Mouse (Mus musculus) adrenal gland, adult 8-10 months (tissue): ENCODE data around the gene Fhdc1. TPM values are rescaled to one million over a fixed set of nuclear protein-coding genes. Genes with fewer than 3 reads are reported as not detected.

Source experiments
- DNase-seq: peaks from one replicate; pipeline ENCODE4 v3.0.0; 2022
- total RNA-seq, 4 experiments: library from RNA; stranded (reverse); gene quantifications; 2 replicates each; pipeline ENCODE4 v1.2.4; 2022

Fhdc1 gene
- total RNA-seq, 4 experiments from 2014 or later = 1.7 to 5.5 (median 3.7) TPM

DNA sequence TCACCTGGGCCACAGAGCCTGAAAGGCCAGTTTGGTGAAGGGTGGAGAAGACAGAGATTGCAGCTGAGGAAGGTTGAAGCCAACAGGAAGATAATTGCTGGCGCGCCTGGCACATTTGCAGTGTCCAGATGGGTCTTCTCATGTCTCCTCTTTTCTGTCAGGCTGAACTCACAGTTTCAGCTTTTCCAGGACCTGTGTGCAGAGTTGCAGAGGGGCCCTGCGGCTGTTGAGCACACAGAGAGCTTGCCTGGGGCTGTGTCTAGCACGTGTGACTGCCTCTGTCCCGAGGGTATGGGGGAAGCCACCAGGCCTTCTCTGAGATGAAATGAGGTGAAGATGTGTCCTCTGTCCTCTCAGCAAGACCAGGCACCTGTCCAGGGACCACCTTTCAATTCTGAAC is 49.0 kb downstream of the Fhdc1 start:
- DNase-seq = no peak

DNA sequence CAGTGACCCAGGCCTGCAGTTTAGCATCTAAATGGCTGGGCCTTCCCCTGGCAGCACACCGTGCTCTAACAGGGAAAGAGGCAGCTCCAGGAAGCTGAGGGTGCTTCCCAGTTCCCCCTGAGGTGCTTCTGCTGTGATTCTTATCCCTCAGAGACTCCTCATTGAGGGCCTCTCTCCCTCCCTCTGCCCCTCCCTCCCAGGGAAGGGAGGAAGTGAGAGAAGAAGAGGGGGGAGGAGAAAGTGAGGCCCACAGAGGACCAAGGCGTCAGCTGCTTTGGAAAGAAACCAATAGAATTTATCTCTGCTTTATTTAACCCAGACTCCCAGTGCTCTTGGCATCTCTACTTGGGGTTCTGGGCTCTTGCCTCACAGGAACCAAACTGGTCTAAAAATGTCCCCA is 50.1 kb downstream of the Fhdc1 start:
- DNase-seq = no peak

DNA sequence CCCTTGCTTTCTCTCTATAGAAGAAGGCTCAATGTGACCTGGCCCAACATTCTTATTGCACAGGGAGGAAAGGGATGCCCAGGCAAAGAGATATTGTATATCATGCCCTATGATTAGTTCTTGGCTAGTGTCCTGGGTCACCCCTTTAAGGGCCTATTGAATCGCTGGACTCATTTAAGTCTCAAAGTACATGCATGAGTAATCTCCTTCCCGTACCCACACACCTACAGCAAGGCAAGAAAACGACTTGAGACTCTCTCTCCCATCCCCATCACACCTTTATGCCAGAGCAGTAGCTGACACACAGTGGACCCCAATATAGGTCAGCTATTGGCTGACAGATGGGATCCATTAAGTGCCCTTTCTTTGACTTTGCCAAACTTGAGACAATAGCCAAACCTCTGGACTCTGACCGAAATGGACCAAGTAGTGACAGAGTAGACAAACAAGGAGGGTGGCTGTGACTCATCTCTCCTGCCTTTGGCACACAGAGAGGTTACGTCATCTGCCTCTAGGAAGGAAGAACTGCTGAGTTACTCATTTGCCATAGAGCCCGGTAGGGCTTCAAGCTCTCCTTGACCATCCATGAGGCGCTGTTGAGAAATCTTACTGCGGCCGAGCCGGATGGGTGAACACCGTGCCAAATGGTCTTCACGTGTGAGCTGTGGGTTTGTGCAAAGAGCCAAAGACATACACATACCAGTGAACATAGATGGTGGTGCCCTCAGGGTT is 51.1 kb downstream of the Fhdc1 start:
- DNase-seq = peak; percentile 82

DNA sequence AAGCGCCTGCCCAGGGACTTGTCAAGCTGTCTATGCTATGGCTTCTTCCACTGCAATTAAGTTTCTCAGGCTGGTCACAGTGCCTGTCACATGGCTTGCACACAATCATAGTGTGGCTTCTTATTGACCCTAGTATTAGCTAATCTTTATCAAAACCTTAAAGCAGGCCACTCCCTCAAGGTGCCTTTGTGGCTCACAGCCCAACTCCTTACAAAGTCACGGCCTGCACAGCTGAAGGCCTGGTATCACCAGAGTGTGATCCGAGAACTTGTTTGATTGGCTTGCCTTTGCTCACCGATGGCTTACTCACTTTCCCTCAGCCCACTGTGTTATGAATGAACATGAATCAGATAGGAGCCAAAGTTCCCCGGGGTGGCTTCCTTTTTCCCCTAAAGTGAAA is 52.5 kb downstream of the Fhdc1 start:
- DNase-seq = no peak

DNA sequence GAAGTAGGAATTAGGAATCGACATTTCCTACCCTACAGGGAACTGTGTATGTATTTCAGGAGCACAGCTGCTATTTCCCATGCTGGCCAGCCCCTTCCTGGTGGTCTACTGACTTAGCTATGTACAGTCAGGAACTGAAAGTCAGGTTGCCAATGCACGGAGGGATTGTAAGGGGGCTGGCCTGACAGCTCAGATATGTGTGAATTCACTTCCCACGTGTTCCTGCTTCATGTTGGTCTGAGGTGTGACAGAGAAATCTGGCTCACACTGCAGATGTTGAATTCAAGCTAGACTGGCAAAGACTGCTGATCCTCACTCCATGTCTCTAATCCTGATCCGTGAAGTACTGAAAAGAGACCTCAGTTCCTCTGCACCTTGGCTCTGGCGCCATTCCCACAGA is 57.9 kb downstream of the Fhdc1 start:
- DNase-seq = no peak

DNA sequence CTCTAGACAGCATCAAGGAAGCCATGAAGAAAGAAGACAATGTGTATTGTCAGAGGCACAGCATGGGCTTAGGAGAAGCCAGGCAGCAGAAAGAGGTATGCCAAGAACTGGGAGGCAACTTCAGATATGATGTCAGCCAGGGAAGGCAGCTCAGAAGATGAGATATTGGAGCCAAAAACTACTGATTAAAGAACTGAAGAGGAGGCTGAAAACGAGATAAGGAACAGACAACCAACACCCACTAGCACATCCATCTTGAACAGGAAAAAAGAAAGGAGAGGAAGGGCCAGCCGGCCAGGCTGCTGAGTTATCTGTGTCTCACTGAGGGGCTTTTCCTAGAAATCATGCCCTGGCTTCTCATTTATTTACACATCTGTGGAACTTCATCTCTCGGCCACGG is 66.4 kb downstream of the Fhdc1 start:
- DNase-seq = no peak

DNA sequence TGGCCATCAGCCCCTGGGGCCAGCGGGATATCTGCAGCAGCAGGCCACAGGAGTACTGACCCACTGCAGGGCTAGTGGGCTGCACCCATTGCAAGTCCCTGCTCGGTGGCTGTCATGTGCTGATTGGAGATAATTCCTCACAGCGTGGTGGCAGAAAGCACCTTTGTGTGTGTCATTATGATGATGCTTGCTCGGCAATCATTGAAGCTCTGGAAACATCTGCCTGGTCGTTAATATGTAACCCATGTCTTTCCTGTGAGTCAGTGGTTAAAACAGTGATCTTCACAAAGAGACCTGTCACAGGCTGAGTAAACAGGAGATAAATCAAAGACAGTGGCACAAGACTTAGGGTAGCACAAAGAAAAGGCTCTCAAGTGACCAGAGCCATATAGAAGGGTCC is 67.3 kb downstream of the Fhdc1 start:
- DNase-seq = no peak

DNA sequence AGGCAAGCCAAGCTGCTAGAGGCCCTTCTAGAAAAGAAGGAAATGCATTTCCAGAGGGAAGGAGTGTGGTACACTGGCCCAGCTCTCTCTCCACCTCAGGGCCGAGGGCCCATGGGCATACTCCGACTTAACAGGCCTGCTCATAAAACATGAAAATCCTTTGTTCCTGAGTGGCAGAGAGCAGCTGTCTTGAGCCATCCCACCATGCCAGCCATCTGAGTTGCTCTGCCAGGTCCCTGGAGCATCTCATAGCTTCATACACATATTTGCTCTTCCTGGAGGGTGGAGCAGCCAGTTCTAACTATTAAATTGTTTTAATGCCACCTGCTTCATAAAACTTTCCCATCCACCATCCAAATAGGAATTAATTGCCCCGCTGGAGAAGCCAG is 70.8 kb downstream of the Fhdc1 start:
- DNase-seq = no peak

DNA sequence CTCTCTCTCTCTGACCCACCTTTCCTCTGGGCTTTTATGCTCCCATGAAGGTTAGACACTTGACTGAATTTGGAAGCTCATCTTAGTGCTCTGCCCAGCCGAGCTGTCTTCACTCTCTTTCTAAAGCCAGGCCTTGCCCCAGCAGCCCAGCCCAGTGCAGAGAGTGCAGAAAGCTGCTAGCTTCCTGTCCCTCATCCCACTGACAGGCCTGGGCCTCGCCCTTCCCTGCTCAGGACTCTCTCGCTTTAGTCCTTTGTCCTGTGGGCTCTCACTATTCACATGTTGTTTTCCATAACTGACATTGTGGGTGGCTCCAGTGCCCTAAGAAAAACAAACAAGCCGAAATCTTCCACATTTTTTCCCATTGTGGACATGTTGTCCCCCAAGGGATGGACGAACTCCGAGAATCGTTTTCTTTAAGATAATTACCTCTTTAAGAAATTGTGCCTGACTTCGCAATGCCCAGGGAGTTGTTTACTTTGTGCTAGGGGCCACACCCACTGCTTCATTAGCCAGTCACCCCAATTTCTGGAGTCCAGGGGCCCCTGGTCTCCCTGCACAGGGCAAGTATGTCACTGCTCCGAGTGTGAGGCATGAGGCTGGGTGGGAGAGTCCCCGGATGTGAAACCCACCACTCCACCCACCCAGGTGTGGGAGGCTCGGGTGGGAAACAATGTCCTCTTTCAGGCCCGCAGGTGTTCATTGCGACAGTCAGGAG is 71.3 kb downstream of the Fhdc1 start:
- DNase-seq = no peak

DNA sequence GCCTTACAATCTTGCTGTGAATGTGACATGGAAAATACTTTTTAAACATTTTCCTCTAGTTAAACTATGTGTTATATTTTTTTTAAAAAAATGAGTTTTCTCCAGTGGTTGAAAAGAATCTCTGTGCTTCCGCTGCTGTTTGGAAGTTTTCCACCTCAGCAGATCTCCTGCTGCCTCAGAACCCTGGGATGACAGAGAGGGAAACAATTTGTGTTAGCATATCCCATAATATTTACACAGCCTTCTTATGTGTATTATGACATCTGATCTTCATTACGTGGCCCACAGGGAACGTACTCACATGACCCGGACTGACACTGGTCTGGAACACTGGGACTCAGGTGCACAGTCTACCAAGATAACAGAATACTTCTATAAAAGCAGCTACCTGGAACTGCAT is 74.7 kb downstream of the Fhdc1 start:
- no peak for DNase-seq

DNA sequence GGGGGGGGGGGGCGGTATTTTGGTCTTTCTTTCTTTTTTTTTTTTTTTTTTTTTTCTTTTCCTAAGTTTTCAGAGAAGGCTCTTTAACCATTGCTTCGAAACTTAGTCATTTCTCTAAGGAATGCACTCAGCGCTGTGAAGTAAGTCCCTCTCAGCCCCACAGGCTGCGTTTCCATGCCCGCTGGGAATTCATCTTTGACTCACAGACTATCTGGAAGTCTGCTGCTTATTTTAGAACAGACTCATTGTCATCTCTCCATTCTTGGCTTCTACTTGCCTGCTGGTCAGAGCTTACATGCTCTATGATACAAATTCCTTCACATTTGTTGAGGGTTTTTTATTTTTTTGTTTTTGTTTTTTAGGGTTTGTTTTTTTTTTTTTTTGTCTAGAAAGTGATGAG is 76.8 kb downstream of the Fhdc1 start:
- no peak for DNase-seq

DNA sequence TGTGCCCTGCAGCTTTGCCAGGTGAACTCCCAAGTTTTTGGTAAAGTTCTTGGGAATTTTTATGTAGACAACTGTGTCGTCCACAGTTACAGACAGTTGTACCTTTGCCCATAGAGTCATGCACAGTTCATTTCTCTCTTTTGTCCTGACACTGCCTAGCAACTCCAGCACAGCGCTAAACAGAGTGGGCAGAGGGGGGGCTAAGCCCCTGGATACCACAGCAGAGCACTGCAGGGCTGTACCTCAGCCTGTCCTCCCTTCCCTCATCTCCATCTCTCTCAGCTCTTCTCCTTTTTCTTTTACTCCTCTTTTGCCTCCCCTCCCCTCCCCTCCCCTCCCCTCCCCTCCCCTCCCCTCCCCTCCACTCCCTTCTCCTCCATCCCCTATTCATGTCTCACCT is 77.5 kb downstream of the Fhdc1 start:
- DNase-seq = no peak

DNA sequence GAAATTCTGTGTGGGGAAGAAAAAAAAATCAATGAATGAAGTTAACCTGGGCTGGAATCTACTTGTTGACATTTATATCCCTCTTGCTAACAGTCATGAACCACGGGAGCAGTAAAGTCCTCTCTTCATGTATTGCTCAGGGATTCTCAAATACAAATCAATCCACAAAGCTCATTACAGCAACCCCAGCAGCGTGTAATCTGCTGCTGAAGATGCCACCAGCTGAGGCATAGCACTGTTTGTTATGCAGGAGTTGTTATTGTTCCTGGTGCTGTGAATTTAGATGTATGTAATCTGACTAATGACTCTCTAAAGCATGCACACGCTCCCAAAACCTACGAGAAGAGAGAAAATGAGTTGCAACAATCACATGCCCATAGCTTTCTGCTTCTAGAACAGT is 82.3 kb downstream of the Fhdc1 start:
- DNase-seq = no peak

DNA sequence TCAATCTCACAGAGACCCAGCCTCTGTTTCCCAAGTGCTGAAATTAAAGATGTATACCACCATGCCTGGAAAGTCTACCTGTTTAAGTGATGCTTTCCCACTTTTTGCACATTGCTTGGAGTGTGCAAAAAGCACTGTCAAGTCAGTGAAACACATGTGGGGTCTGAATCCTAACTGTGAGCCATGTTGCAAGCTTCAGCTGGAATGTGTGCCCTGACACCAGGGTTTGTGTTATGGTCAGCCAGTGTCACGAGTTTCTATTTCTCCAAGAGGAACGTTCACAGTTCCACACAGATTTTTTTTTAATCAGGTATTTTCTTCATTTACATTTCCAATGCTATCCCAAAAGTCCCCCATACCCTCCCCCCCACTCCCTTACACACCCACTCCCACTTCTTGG is 84.0 kb downstream of the Fhdc1 start:
- DNase-seq = no peak

DNA sequence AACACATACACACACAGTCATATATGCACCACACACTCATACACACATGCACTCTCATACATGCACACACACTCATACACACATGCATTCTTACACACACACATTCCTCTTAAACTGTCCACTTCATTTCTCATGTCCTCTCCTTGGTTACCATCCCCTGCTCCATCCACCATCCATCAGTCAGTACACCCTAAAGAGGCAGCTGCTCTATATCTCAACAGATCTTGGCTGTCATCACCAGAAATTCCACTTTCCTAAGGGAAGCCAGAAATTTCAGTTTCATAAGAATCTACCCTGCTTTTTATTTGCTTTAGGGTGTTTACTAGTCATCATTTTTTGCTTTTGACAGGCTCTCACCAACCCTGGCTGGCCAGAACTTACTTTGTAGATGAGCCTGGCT is 84.4 kb downstream of the Fhdc1 start:
- no peak for DNase-seq

DNA sequence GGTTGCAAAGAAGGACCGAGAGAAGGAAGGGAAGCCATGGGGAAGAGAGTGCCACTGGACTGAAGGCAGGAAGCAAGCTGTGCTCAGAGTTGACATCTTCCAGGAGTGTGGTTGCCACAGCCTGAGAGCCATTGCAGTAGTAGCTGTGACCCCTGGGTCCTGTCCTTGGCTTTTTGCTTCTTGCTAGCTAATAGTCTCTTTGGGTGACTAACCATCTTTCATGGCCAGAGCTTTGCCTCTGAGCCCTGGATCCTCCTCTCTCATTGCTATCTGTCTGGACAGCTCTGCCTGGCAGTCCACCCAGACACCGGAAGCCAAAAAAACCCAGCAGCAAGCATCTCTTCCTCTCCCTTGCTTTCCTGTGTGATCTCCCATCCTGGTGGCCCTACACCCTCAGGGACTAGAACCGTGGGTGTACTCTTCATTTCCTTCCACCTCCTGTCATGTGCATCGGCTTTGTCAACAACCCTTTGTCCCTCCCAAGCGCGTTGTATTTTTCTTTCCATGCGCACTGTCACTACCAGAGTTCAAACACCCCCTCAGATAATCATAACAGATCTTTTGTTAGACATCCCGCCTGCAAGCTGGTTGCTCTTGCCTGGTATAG is 85.3 kb downstream of the Fhdc1 start:
- peak; percentile 68 for DNase-seq

Other genes starting within 250 kb of the Fhdc1 start
- gene Trim2, start 173.6 kb downstream of the Fhdc1 start, total RNA-seq = 10 to 100 TPM; 42.9 to 87.2 (median 60.4) TPM
- gene Arfip1, start 102.2 kb upstream of the Fhdc1 start, total RNA-seq = 10 to 100 TPM; 47.6 to 58.3 (median 54.6) TPM
- under 1 TPM in 2 of 4 experiments, not detected in 2; 0.06 to 0.18 TPM for gene Tigd4, start 113.1 kb upstream of the Fhdc1 start, total RNA-seq
- 1 to 10 TPM; 2.2 to 3.8 (median 2.9) TPM for gene Tmem154, start 185.8 kb upstream of the Fhdc1 start, total RNA-seq